Mouse (Mus musculus) olfactory bulb, adult 2 months (tissue): ENCODE data around the gene Igsf9. TPM values are rescaled to one million over a fixed set of nuclear protein-coding genes. Genes with fewer than 3 reads are reported as not detected.

Experiments
- H3K27ac ChIP-seq: fragments of 200-500 bp; 2 replicates; pipeline ENCODE4 v1.5.1; 2012; ENCODE audit warnings: low read depth, low read length; ENCODE audit not compliant: insufficient read depth
- H3K4me1 ChIP-seq: fragments of 200-500 bp; 2 replicates; pipeline ENCODE4 v1.6.1; 2012; ENCODE audit warnings: low read length; ENCODE audit not compliant: control insufficient read depth, insufficient read depth
- H3K4me3 ChIP-seq: fragments of 200-500 bp; 2 replicates; pipeline ENCODE4 v1.5.1; 2012; ENCODE audit warnings: mild to moderate bottlenecking, low read depth, low read length, moderate library complexity; ENCODE audit not compliant: insufficient read depth
- CTCF ChIP-seq: fragments of 200-500 bp; IDR thresholded peaks from 2 replicates; pipeline ENCODE4 v1.5.1; 2012; ENCODE audit warnings: low read depth, mild to moderate bottlenecking, low read length, moderate library complexity; ENCODE audit not compliant: insufficient read depth
- POLR2A ChIP-seq: fragments of 200-500 bp; IDR thresholded peaks from 2 replicates; pipeline ENCODE4 v1.6.1; 2012; ENCODE audit warnings: mild to moderate bottlenecking, low read depth, low read length, moderate library complexity; ENCODE audit not compliant: insufficient read depth
- WGBS: fragments of 180-500 bp; shearing (Covaris S2); methylation state at CpG from one replicate; pipeline ENCODE4 v1.1.7; 2018; 5-methylcytosine and 5-hydroxymethylcytosine counted together
- polyA plus RNA-seq: library from polyadenylated mRNA; stranded (reverse); fragments of >200 nt; gene quantifications from 2 replicates; pipeline ENCODE4 v1.2.4, GENCODE M21; 2012; ENCODE audit warnings: low replicate concordance; ENCODE audit not compliant: missing spikeins, insufficient read depth, insufficient read length

The Igsf9 gene
- polyA plus RNA-seq, 1 experiment = not detected

GRCm38 (mm10) chr1:172478020-172478419 is 3.6 kb upstream of the Igsf9 start:
- WGBS = 84% methylated on average over 5 of the region's 5 CpGs
- Histone ChIP-seq H3K27ac (no peak overlapping the region), H3K4me3 (no peak overlapping the region), H3K4me1 (peaks cover 8% of the 10 kb centered on the region)
- TF ChIP-seq CTCF (no peak), POLR2A (no peak)

GRCm38 (mm10) chr1:172480376-172480775 is 1.2 kb upstream of the Igsf9 start:
- TF ChIP-seq POLR2A = no peak
- TF ChIP-seq CTCF = no peak
- WGBS = 91% methylated on average over 4 of the region's 4 CpGs
- H3K4me1 ChIP-seq = peaks cover 29% of the 10 kb centered on the region
- H3K4me3 ChIP-seq = no peak overlapping the region
- H3K27ac ChIP-seq = no peak overlapping the region

- no peak overlapping the region for H3K4me3 ChIP-seq
- WGBS = 29% methylated on average over 13 of the region's 13 CpGs
- TF ChIP-seq POLR2A = no peak
- TF ChIP-seq CTCF = no peak
- peaks cover 35% of the 10 kb centered on the region for H3K4me1 ChIP-seq
- no peak overlapping the region for H3K27ac ChIP-seq
These were observed 477 bp upstream of the Igsf9 start for GRCm38 (mm10) chr1:172481111-172481510.

- peak overlapping the region; percentile 65 for H3K4me3 ChIP-seq
- H3K27ac ChIP-seq = no peak overlapping the region
- WGBS = 16% methylated on average over 12 of the region's 12 CpGs
- H3K4me1 ChIP-seq = peaks cover 42% of the 10 kb centered on the region
- TF ChIP-seq POLR2A = no peak
- TF ChIP-seq CTCF = no peak
These were observed 1.2 kb downstream of the Igsf9 start for GRCm38 (mm10) chr1:172482518-172483360.

- WGBS = 39% methylated on average over 4 of the region's 4 CpGs
- peak overlapping the region; percentile 19 for H3K4me3 ChIP-seq
- no peak overlapping the region for H3K27ac ChIP-seq
- TF ChIP-seq POLR2A (no peak), CTCF (no peak)
- peaks cover 42% of the 10 kb centered on the region for H3K4me1 ChIP-seq
These were observed 1.7 kb downstream of the Igsf9 start for GRCm38 (mm10) chr1:172483361-172483660.

- H3K27ac ChIP-seq = no peak overlapping the region
- H3K4me3 ChIP-seq = no peak overlapping the region
- 72% methylated on average over 11 of the region's 11 CpGs for WGBS
- TF ChIP-seq CTCF = no peak
- no peak for TF ChIP-seq POLR2A
- peaks cover 42% of the 10 kb centered on the region for H3K4me1 ChIP-seq
These were observed 2.6 kb downstream of the Igsf9 start for GRCm38 (mm10) chr1:172484236-172484635.

GRCm38 (mm10) chr1:172484671-172485070 is 3.1 kb downstream of the Igsf9 start:
- WGBS = 81% methylated on average over 13 of the region's 13 CpGs
- TF ChIP-seq POLR2A = no peak
- no peak for TF ChIP-seq CTCF
- no peak overlapping the region for H3K27ac ChIP-seq
- no peak overlapping the region for H3K4me3 ChIP-seq
- H3K4me1 ChIP-seq = peaks cover 42% of the 10 kb centered on the region

GRCm38 (mm10) chr1:172485821-172486220 is 4.2 kb downstream of the Igsf9 start:
- Histone ChIP-seq H3K4me3 (no peak overlapping the region), H3K4me1 (peaks cover 49% of the 10 kb centered on the region), H3K27ac (no peak overlapping the region)
- WGBS = 42% methylated on average over 6 of the region's 6 CpGs
- TF ChIP-seq POLR2A (no peak), CTCF (no peak)

- TF ChIP-seq POLR2A (no peak), CTCF (no peak)
- peaks cover 49% of the 10 kb centered on the region for H3K4me1 ChIP-seq
- H3K4me3 ChIP-seq = no peak overlapping the region
- H3K27ac ChIP-seq = no peak overlapping the region
- 51% methylated on average over 4 of the region's 4 CpGs for WGBS
These were observed 4.6 kb downstream of the Igsf9 start for GRCm38 (mm10) chr1:172486236-172486635.

- TF ChIP-seq POLR2A (no peak), CTCF (no peak)
- Histone ChIP-seq H3K4me3 (no peak overlapping the region), H3K4me1 (peaks cover 49% of the 10 kb centered on the region), H3K27ac (no peak overlapping the region)
- 77% methylated on average over 5 of the region's 5 CpGs for WGBS
These were observed 5.1 kb downstream of the Igsf9 start for GRCm38 (mm10) chr1:172486651-172487050.
